Mouse (Mus musculus) heart, embryonic 13.5 days (tissue): Measurements from ENCODE around the gene Mrpl33. TPM values are rescaled to one million over a fixed set of nuclear protein-coding genes. Genes with fewer than 3 reads are reported as not detected.

ENCODE experiments used
- ATAC-seq: fragments of 200-750 bp; cut with Nextera tagmentation; 2 replicates; pipeline ENCODE4 v1.8.0; 2017; ENCODE audit warnings: moderate TSS enrichment; ENCODE audit not compliant: insufficient number of reproducible peaks, low FRiP score, low TSS enrichment; ENCODE audit errors: extremely low read depth
- H3K27ac ChIP-seq: fragments of 300-500 bp; sonication (generic); replicated peaks from 2 replicates; pipeline ENCODE4 v1.5.1; 2015; ENCODE audit warnings: moderate library complexity, mild to moderate bottlenecking, inconsistent platforms
- H3K27me3 ChIP-seq: fragments of 300-500 bp; sonication (generic); replicated peaks from 2 replicates; pipeline ENCODE4 v1.6.1; 2015; ENCODE audit warnings: mild to moderate bottlenecking, inconsistent platforms
- H3K36me3 ChIP-seq: fragments of 300-500 bp; sonication (generic); 2 replicates; pipeline ENCODE4 v1.6.1; 2015; ENCODE audit warnings: mild to moderate bottlenecking, inconsistent platforms
- H3K4me1 ChIP-seq: fragments of 300-500 bp; sonication (generic); 2 replicates; pipeline ENCODE4 v1.6.1; 2015; ENCODE audit warnings: inconsistent platforms
- H3K4me2 ChIP-seq: fragments of 300-500 bp; sonication (generic); 2 replicates; pipeline ENCODE4 v1.6.1; 2015; ENCODE audit warnings: inconsistent platforms, mild to moderate bottlenecking, moderate library complexity
- H3K4me3 ChIP-seq: fragments of 300-500 bp; sonication (generic); 2 replicates; pipeline ENCODE4 v1.5.1; 2015; ENCODE audit warnings: moderate library complexity, mild to moderate bottlenecking, inconsistent platforms
- H3K9ac ChIP-seq: fragments of 300-500 bp; sonication (generic); 2 replicates; pipeline ENCODE4 v1.6.1; 2015; ENCODE audit warnings: inconsistent platforms, mild to moderate bottlenecking, moderate library complexity
- H3K9me3 ChIP-seq: fragments of 300-500 bp; sonication (generic); 2 replicates; pipeline ENCODE4 v1.6.1; 2016; ENCODE audit warnings: inconsistent platforms
- WGBS: fragments of 180-500 bp; shearing (Covaris S2); methylation state at CpG from one replicate; pipeline ENCODE4 v1.1.7; 2015; ENCODE audit warnings: mixed read lengths; 5-methylcytosine and 5-hydroxymethylcytosine counted together
- polyA plus RNA-seq: library from polyadenylated mRNA; unstranded; fragments of >200 nt; fragmentation: Nextera tagmentation; extraction: Ambion mirVana; gene quantifications from 2 replicates; pipeline ENCODE4 v1.2.1, GENCODE M21; 2015

The Mrpl33 gene
- polyA plus RNA-seq, 1 experiment from 2014 or later: 381 TPM

DNA sequence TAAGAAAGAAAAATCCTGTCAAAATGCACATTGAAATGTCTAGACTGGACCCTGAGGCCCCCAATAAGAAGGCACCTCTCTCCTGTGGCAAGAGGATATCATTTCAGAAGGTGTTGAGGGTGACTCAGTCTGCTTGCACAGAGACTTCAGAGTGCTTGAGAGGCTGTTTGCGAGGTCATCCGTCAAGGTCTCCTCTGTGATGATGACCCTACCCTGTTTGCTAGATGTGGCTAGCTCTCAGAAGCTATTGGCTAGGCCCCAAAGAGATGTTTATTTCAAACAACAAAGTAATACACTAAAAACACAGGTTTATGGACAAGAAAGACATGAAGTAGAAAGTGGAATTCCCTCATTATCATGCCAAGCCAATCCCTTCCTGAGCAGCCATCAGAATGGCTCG lies 45.6 kb downstream of the Mrpl33 start:
- Histone ChIP-seq H3K36me3 (no peaks in the 10 kb centered on the region), H3K4me3 (no peak overlapping the region), H3K9ac (no peak overlapping the region), H3K27me3 (no peaks in the 10 kb centered on the region), H3K9me3 (no peaks in the 10 kb centered on the region), H3K4me2 (no peak overlapping the region), H3K27ac (no peak overlapping the region), H3K4me1 (peaks cover 25% of the 10 kb centered on the region)
- no peak for ATAC-seq
- WGBS: 75% methylated on average over 3 of the region's 3 CpGs

DNA sequence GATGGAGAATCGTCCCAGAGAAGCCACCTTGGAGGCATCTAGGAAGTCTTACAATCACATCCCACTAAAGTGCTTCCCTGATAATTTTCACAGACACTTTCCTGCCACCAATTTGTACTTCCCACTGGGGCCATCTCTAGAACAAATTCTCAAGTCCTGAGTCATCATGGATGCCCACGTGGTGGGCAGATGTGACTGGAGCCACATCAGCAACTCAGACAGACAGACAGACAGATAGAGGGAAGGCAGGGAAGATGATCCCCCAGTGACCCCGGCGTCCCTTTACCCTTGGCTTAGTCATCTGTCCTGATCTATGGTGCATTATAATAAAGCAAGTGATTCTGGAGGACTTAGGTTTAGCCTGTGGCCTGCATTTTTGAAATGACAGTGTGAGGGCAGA lies 47.5 kb downstream of the Mrpl33 start:
- H3K36me3 ChIP-seq: no peaks in the 10 kb centered on the region
- peak overlapping the region; percentile 87 for H3K27ac ChIP-seq
- H3K9me3 ChIP-seq: no peaks in the 10 kb centered on the region
- H3K9ac ChIP-seq: peak overlapping the region; percentile 50
- H3K4me1 ChIP-seq: peaks cover 27% of the 10 kb centered on the region
- WGBS: 62% methylated on average over 4 of the region's 4 CpGs
- H3K4me3 ChIP-seq: no peak overlapping the region
- ATAC-seq: no peak
- no peak overlapping the region for H3K4me2 ChIP-seq
- H3K27me3 ChIP-seq: no peaks in the 10 kb centered on the region

DNA sequence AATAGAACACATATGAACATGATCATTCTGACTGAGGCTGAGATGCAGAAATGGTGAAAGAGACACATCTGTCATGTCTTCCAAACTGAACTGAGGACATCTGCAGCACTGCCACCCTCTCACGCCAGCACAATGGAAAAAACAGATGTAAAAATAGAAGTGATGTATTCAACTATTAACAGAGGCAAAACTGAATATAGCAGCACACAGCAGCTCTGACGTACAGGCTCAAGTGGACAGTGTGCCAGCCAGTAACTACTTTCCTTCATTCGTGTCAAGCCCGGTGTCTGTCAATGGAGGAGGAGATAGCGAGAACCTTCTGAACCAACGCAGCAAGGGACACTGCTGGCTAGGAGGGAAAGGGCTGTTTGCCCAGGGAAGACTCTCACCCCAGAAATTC lies 48.1 kb downstream of the Mrpl33 start:
- ATAC-seq: no peak; the same call in 1 of the 2 replicates
- WGBS: 29% methylated on average over 6 of the region's 6 CpGs
- Histone ChIP-seq H3K4me1 (peaks cover 27% of the 10 kb centered on the region), H3K4me2 (no peak overlapping the region), H3K27me3 (no peaks in the 10 kb centered on the region), H3K27ac (peak overlapping the region; percentile 87), H3K9ac (peak overlapping the region; percentile 50; the same call in 1 of the 2 replicates), H3K36me3 (0 out of 2 replicates have a peak, but pooled peaks cover 3% of the 10 kb centered on the region), H3K9me3 (no peaks in the 10 kb centered on the region), H3K4me3 (no peak overlapping the region)

DNA sequence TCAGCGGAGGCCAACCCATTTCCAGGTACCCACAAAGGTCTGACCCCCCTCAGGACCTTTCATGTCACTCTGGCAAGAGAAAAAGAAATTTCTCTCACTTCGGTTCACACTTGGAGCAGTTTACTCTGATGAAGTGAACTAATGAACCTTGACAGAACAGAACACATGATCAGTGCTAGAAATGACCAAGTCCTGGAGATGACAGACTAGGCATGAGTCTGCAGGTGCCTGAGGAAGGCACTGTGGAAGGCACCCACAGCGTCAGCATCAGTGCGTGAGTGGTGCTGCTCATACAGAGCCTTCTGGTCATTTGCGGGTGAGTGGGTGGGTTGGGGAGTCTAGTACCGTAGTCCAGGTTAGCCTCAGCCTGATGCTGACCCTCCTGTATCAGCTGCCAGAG lies 49.1 kb downstream of the Mrpl33 start:
- Histone ChIP-seq H3K4me2 (no peak overlapping the region), H3K9ac (no peak overlapping the region), H3K4me1 (peaks cover 27% of the 10 kb centered on the region), H3K4me3 (no peak overlapping the region), H3K9me3 (no peaks in the 10 kb centered on the region), H3K36me3 (0 out of 2 replicates have a peak, but pooled peaks cover 3% of the 10 kb centered on the region), H3K27ac (peak overlapping the region; percentile 87), H3K27me3 (no peaks in the 10 kb centered on the region)
- ATAC-seq: no peak
- 91% methylated on average over 6 of the region's 6 CpGs for WGBS

DNA sequence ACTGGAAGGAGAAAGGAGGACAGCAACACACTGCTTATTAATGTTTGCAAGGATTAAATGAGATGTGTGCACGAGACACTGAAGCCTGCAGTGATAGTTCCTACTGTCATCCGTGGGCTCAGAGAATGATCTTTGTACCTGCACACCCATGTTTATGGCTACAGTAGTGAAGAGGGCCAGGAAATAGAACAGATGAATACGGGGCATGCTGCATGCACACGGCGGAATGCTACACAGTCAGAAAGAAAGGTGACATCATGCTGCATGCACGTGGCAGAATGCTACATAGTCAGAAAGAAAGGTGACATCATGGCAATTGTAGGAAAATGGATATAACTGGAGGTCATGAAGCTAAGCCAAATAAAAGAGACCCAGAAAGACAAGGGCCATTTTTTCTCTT lies 49.8 kb downstream of the Mrpl33 start:
- Histone ChIP-seq H3K9me3 (no peaks in the 10 kb centered on the region), H3K36me3 (0 out of 2 replicates have a peak, but pooled peaks cover 3% of the 10 kb centered on the region), H3K9ac (no peak overlapping the region), H3K4me3 (no peak overlapping the region), H3K27me3 (no peaks in the 10 kb centered on the region), H3K4me1 (peaks cover 27% of the 10 kb centered on the region), H3K4me2 (no peak overlapping the region), H3K27ac (no peak overlapping the region)
- WGBS: 70% methylated on average over 6 of the region's 6 CpGs
- no peak for ATAC-seq

DNA sequence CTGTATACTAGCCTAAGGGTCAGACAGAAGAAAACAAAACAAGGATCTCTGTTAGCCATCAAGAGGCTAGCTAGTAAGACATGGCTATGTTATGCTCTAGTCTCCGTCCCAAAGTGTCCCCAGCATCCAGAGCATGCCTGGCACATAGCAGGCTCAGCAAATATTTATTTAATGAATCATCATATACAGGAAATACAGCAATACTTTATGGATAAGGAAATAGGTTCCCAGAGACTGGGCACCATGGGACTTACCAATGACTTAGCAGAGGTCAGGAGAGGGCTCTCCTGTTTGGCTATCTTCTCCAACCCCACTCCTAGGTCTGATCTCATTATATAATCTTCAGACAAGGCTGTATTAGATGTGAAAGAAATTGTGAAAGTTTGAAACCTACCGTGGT lies 50.6 kb downstream of the Mrpl33 start:
- no peak for ATAC-seq
- Histone ChIP-seq H3K27ac (no peak overlapping the region), H3K9me3 (no peaks in the 10 kb centered on the region), H3K4me1 (peaks cover 27% of the 10 kb centered on the region), H3K36me3 (0 out of 2 replicates have a peak, but pooled peaks cover 3% of the 10 kb centered on the region), H3K27me3 (no peaks in the 10 kb centered on the region), H3K4me2 (no peak overlapping the region), H3K9ac (no peak overlapping the region), H3K4me3 (no peak overlapping the region)
- 70% methylated on average over 2 of the region's 2 CpGs for WGBS

DNA sequence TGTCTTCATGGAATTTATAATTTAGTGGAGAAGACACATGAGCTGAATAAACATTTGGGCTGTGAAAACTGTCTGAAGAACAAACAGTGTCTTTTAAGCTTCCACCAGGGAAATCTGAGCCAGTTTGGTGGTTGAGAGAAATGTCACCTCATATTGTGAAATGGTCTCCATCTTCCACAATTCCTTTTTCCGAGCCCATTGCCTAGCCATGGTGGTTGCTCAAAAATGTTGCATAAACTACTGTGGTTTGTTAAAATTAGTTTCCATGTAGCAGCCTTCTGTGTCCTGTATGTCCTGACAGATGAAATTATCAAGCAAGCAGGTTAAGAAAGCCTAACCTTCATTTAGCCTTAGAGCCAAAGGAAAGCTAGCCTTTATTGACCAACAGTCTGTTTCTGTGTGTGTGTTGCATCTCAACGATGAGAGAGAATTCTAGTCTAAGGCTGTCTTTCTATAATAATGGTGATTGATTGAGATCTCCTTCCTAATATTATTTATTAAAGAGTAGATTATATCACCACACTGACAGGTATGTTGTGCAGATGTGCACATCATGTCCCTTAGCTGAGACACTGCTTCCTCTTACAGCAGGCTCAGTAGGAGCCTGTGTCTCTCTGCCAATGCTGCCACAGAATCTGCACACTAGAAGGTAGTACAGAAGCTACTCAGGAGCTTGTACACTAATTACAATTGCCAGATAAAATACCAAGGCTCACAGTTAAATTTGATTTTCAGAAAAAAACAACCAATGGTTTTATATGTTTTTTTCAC lies 54.0 kb downstream of the Mrpl33 start:
- H3K36me3 ChIP-seq: peaks cover 9% of the 10 kb centered on the region
- peaks cover 9% of the 10 kb centered on the region for H3K4me1 ChIP-seq
- H3K9me3 ChIP-seq: 0 out of 2 replicates have a peak, but pooled peaks cover 2% of the 10 kb centered on the region
- ATAC-seq: no peak
- no peak overlapping the region for H3K9ac ChIP-seq
- WGBS: 83% methylated on average over 2 of the region's 2 CpGs
- H3K4me3 ChIP-seq: no peak overlapping the region
- no peak overlapping the region for H3K4me2 ChIP-seq
- no peak overlapping the region for H3K27ac ChIP-seq
- no peaks in the 10 kb centered on the region for H3K27me3 ChIP-seq

DNA sequence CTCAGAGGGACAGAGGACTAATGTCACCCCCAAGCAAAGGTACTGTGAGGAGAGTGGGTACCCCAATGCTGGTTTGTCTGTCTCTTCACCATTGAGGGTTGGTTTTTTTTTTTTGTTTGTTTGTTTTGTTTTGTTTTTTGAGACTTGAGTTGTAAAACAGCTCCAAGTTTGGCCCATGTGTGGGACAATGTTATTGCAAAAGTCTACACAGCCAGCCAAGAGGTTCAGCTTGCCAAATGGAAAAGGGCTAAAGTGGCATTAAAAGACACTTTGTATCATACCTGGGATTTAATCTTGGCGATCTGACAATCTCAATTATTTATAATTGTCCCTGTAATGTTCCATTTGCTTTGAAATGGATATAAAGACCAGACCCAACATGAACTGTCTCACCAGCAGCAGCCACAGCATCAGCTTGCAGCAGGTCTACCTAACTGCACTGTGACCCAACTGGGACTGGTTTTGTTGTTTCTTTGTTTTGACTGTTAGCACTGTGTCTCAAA lies 59.0 kb downstream of the Mrpl33 start:
- Histone ChIP-seq H3K27me3 (no peaks in the 10 kb centered on the region), H3K36me3 (peaks cover 6% of the 10 kb centered on the region), H3K9me3 (0 out of 2 replicates have a peak, but pooled peaks cover 2% of the 10 kb centered on the region), H3K4me2 (no peak overlapping the region), H3K4me1 (no peaks in the 10 kb centered on the region), H3K4me3 (no peak overlapping the region), H3K27ac (no peak overlapping the region), H3K9ac (no peak overlapping the region)
- no peak for ATAC-seq
- WGBS: 83% methylated on average over 1 of the region's 1 CpGs

DNA sequence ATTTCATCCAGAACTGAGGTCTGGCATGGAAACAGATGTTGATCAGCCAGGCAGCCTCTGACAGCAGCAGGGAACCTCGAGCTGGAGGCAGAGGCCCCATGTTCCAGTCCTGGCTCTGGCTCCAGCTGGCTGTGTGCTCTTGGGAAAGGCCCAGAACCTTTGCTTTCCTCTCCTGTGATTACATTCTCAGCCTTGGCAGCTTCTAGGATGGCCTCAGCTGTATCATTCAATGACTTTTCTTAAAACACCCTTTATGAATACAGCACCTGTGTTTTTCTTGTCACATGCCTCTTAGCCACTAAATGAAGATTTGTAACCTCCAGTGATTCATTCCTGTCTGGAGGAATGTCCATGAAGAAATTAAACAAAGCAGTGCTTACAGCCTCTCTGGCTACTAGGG lies 69.4 kb downstream of the Mrpl33 start:
- ATAC-seq: no peak
- Histone ChIP-seq H3K27ac (no peak overlapping the region), H3K4me2 (no peak overlapping the region), H3K9ac (no peak overlapping the region), H3K4me3 (no peak overlapping the region), H3K9me3 (no peaks in the 10 kb centered on the region), H3K36me3 (no peaks in the 10 kb centered on the region), H3K4me1 (peaks cover 14% of the 10 kb centered on the region), H3K27me3 (no peaks in the 10 kb centered on the region)
- WGBS: 24% methylated on average over 1 of the region's 1 CpGs

DNA sequence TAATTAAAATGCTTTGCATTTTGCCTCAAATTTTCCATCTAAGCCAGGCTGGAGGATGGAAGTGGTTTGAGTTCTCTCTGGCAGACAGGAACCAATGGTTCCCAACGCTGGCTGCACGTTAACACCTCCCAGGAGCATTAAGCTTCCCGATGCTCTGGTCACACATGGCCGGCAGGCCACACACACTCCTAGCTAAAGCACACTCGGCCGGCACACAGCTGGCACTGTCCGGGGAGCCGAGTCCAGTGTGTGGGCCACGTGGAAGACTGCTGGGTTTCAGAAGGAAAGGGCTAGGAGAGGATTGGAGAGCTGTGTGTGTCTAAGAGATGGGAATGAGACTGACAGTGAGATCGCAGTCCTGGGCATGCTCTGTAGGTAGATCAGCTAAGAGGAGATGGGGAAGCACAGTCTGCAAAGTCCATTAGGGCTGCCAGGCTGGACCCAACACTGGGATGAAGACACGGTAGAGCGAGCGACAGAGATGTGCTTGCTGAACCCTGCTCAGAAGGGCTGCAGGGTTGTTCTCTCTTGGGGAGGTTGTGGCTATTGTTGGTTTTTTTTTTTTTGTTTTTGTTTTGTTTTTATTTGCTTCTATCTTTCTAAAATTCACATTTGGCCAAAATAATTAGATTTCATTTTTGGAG lies 71.7 kb downstream of the Mrpl33 start:
- H3K4me3 ChIP-seq: no peak overlapping the region
- no peaks in the 10 kb centered on the region for H3K36me3 ChIP-seq
- no peak overlapping the region for H3K4me2 ChIP-seq
- no peaks in the 10 kb centered on the region for H3K27me3 ChIP-seq
- no peak for ATAC-seq
- no peaks in the 10 kb centered on the region for H3K9me3 ChIP-seq
- peaks cover 18% of the 10 kb centered on the region for H3K4me1 ChIP-seq
- H3K9ac ChIP-seq: no peak overlapping the region
- no peak overlapping the region for H3K27ac ChIP-seq
- 82% methylated on average over 13 of the region's 13 CpGs for WGBS

DNA sequence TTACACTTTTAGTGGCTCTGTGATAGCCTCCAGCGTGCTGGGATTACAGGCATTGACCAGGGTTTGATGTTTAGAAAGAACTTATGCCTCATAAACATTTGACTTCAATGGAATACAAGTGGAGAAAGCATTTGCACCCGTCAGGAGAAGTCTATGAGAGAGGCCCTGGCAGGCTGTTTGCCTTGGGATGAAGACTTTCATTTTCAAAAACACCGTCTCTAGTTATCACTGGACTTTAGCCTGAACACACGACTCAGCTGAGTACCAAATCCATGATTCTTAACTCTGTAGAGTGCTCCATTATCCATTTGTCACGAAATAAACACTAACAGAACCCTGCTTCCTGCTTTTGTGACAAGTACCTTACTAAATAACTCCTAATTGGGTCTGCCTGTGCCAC lies 73.2 kb downstream of the Mrpl33 start:
- Histone ChIP-seq H3K36me3 (no peaks in the 10 kb centered on the region), H3K4me3 (no peak overlapping the region), H3K4me1 (peaks cover 24% of the 10 kb centered on the region), H3K27ac (no peak overlapping the region), H3K9ac (peak overlapping the region; percentile 44), H3K9me3 (no peaks in the 10 kb centered on the region), H3K4me2 (no peak overlapping the region), H3K27me3 (no peaks in the 10 kb centered on the region)
- WGBS: 47% methylated on average over 5 of the region's 5 CpGs
- ATAC-seq: no peak
